Mouse (Mus musculus): ENCODE data around the gene Ap5b1. TPM values are rescaled to one million over a fixed set of nuclear protein-coding genes. Genes with fewer than 3 reads are reported as not detected.

The Ap5b1 gene
- total RNA-seq, 1 experiment = 6.4 TPM

- Histone ChIP-seq H3K36me3 (ENCODE audit: control insufficient read depth, insufficient read depth, low read length, poor library complexity, severe bottlenecking) (peaks cover 58% of the 10 kb centered on the region), H3K4me1 (ENCODE audit: control insufficient read depth in 2 of 2, insufficient read depth in 2 of 2, low read length in 2 of 2, poor library complexity in 1 of 2) (peaks cover 1 to 16% of the 10 kb centered on the region in 2 experiments; a peak in 2 of 4 replicates), H3K27ac (ENCODE audit: insufficient read depth, low read depth, low read length, poor library complexity, severe bottlenecking) (no peak overlapping the region), H3K4me3 (ENCODE audit: insufficient read depth in 1 of 2, low read depth in 1 of 2, low read length in 2 of 2, poor library complexity in 1 of 2, severe bottlenecking in 1 of 2) (no peak overlapping the region), H3K9me3 (ENCODE audit: control insufficient read depth, insufficient read depth, low read depth, low read length) (no peaks in the 10 kb centered on the region), H3K9ac (ENCODE audit: insufficient read depth, low read depth, low read length, poor library complexity, severe bottlenecking) (no peak overlapping the region)
- no peak for DNase-seq (ENCODE audit: low read depth, low spot score)
- in situ Hi-C loops (cut with MboI; ENCODE audit: low sequenced_read_pairs in 2 of 2, unreplicated experiment in 2 of 2) = no loop called here
- TF ChIP-seq ZC3H11A (IDR thresholded peaks at IDR 0.05; ENCODE audit: borderline replicate concordance, low read depth, low read length) (no peak), CHD2 (IDR thresholded peaks at IDR 0.05; ENCODE audit: low read depth, low read length) (no peak), MAFK (IDR thresholded peaks at IDR 0.05; ENCODE audit: insufficient read depth, low read depth, low read length) (no peak), HCFC1 (IDR thresholded peaks at IDR 0.05; ENCODE audit: borderline replicate concordance, insufficient read depth, low read length) (no peak)
These were observed 40.0 kb downstream of the Ap5b1 start for GRCm38 (mm10) chr19:5607705-5608410.

DNA sequence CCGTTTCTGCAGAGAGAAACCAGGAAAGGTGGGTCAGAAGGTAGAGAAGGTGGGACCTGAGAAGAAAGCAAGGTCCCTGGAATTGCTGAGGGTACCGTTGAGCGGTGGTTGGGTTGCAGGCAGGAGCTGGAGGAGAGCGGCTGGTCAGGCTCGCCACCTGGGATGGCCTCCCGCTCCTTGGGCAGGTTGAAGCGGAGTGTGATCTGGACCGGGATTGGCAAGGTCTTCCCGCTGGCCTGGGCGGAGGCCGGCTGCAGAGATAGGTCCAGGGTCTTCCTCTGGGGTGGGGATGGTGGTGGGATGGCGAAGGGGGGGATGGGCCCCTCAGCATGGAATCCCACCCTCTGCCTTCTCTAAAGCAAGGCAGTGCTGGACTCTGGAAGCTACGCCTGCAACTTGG is 40.9 kb downstream of the Ap5b1 start:
- Histone ChIP-seq H3K4me1 (ENCODE audit: control insufficient read depth in 2 of 2, insufficient read depth in 2 of 2, low read length in 2 of 2, poor library complexity in 1 of 2) (peaks cover 1 to 11% of the 10 kb centered on the region in 2 experiments; a peak in 2 of 4 replicates), H3K36me3 (ENCODE audit: control insufficient read depth, insufficient read depth, low read length, poor library complexity, severe bottlenecking) (peaks cover 50% of the 10 kb centered on the region), H3K9me3 (ENCODE audit: control insufficient read depth, insufficient read depth, low read depth, low read length) (no peaks in the 10 kb centered on the region), H3K4me3 (ENCODE audit: insufficient read depth in 1 of 2, low read depth in 1 of 2, low read length in 2 of 2, poor library complexity in 1 of 2, severe bottlenecking in 1 of 2) (no peak overlapping the region), H3K9ac (ENCODE audit: insufficient read depth, low read depth, low read length, poor library complexity, severe bottlenecking) (no peak overlapping the region), H3K27ac (ENCODE audit: insufficient read depth, low read depth, low read length, poor library complexity, severe bottlenecking) (no peak overlapping the region)
- in situ Hi-C loops (cut with MboI; ENCODE audit: low sequenced_read_pairs in 2 of 2, unreplicated experiment in 2 of 2) = no loop called here
- no peak for DNase-seq (ENCODE audit: low read depth, low spot score)
- no peak for TF ChIP-seq ZC3H11A (IDR thresholded peaks at IDR 0.05; ENCODE audit: borderline replicate concordance, low read depth, low read length)

GRCm38 (mm10) chr19:5609171-5609546 is 41.3 kb downstream of the Ap5b1 start:
- Histone ChIP-seq H3K27ac (ENCODE audit: insufficient read depth, low read depth, low read length, poor library complexity, severe bottlenecking) (no peak overlapping the region), H3K9me3 (ENCODE audit: control insufficient read depth, insufficient read depth, low read depth, low read length) (no peaks in the 10 kb centered on the region), H3K36me3 (ENCODE audit: control insufficient read depth, insufficient read depth, low read length, poor library complexity, severe bottlenecking) (peaks cover 46% of the 10 kb centered on the region), H3K4me3 (ENCODE audit: insufficient read depth in 1 of 2, low read depth in 1 of 2, low read length in 2 of 2, poor library complexity in 1 of 2, severe bottlenecking in 1 of 2) (peak overlapping the region; percentile 93 to 95), H3K9ac (ENCODE audit: insufficient read depth, low read depth, low read length, poor library complexity, severe bottlenecking) (peak overlapping the region; percentile 57), H3K4me1 (ENCODE audit: control insufficient read depth in 2 of 2, insufficient read depth in 2 of 2, low read length in 2 of 2, poor library complexity in 1 of 2) (peaks cover 1 to 11% of the 10 kb centered on the region in 2 experiments; a peak in 2 of 4 replicates)
- in situ Hi-C loops (cut with MboI; ENCODE audit: low sequenced_read_pairs in 2 of 2, unreplicated experiment in 2 of 2) = no loop called here
- no peak for TF ChIP-seq MAFK (IDR thresholded peaks at IDR 0.05; ENCODE audit: insufficient read depth, low read depth, low read length)
- TF ChIP-seq CHD2 (IDR thresholded peaks at IDR 0.05; ENCODE audit: low read depth, low read length) = no peak
- DNase-seq (ENCODE audit: low read depth, low spot score) = no peak

GRCm38 (mm10) chr19:5609547-5610404 is 42.0 kb downstream of the Ap5b1 start, which contains the start of gene Kat5:
TSS of gene Kat5 (minus strand) at chr19:5610237.
- Histone ChIP-seq H3K36me3 (ENCODE audit: control insufficient read depth, insufficient read depth, low read length, poor library complexity, severe bottlenecking) (peaks cover 40% of the 10 kb centered on the region), H3K27ac (ENCODE audit: insufficient read depth, low read depth, low read length, poor library complexity, severe bottlenecking) (peak within 1 kb of the TSS; percentile 98), H3K4me3 (ENCODE audit: insufficient read depth in 1 of 2, low read depth in 1 of 2, low read length in 2 of 2, poor library complexity in 1 of 2, severe bottlenecking in 1 of 2) (peak within 1 kb of the TSS; percentile 93 to 95), H3K4me1 (ENCODE audit: control insufficient read depth in 2 of 2, insufficient read depth in 2 of 2, low read length in 2 of 2, poor library complexity in 1 of 2) (peaks cover 1 to 11% of the 10 kb centered on the region in 2 experiments; a peak in 2 of 4 replicates), H3K9ac (ENCODE audit: insufficient read depth, low read depth, low read length, poor library complexity, severe bottlenecking) (peak within 1 kb of the TSS; percentile 99), H3K9me3 (ENCODE audit: control insufficient read depth, insufficient read depth, low read depth, low read length) (no peaks in the 10 kb centered on the region)
- in situ Hi-C loops (cut with MboI; ENCODE audit: low sequenced_read_pairs in 2 of 2, unreplicated experiment in 2 of 2) = no loop called here
- TF ChIP-seq MAFK (IDR thresholded peaks at IDR 0.05; ENCODE audit: insufficient read depth, low read depth, low read length) = no peak
- TF ChIP-seq HCFC1 (IDR thresholded peaks at IDR 0.05; ENCODE audit: borderline replicate concordance, insufficient read depth, low read length) = peak; percentile 59; the same call in 1 of the 2 replicates
- DNase-seq (ENCODE audit: low read depth, low spot score) = peak; percentile 90

Data from ES-E14 (cell line).